Mouse (Mus musculus): ENCODE measurements around the gene Zfp341. TPM values are rescaled to one million over a fixed set of nuclear protein-coding genes. Genes with fewer than 3 reads are reported as not detected.

Zfp341 gene
- total RNA-seq, 2 experiments from 2014 or later, result 6.4 to 11.0 TPM

GRCm38 (mm10) chr2:154657486-154658237, 44.6 kb downstream of the Zfp341 start:
- ATAC-seq (replicated peaks; ENCODE audit: low FRiP score, poor library complexity, severe bottlenecking), result peak; percentile 64

GRCm38 (mm10) chr2:154659070-154659469, 46.0 kb downstream of the Zfp341 start:
- no peak for ATAC-seq (replicated peaks; ENCODE audit: low FRiP score, poor library complexity, severe bottlenecking)

GRCm38 (mm10) chr2:154659531-154660074, 46.5 kb downstream of the Zfp341 start:
- no peak for ATAC-seq (replicated peaks; ENCODE audit: low FRiP score, poor library complexity, severe bottlenecking)

GRCm38 (mm10) chr2:154668680-154669079, 55.6 kb downstream of the Zfp341 start:
- ATAC-seq (replicated peaks; ENCODE audit: low FRiP score, poor library complexity, severe bottlenecking), result no peak

GRCm38 (mm10) chr2:154670106-154670505, 57.0 kb downstream of the Zfp341 start:
- no peak for ATAC-seq (replicated peaks; ENCODE audit: low FRiP score, poor library complexity, severe bottlenecking)

GRCm38 (mm10) chr2:154670741-154671140, 57.6 kb downstream of the Zfp341 start:
- ATAC-seq (replicated peaks; ENCODE audit: low FRiP score, poor library complexity, severe bottlenecking), result no peak

- ATAC-seq (replicated peaks; ENCODE audit: low FRiP score, poor library complexity, severe bottlenecking), result no peak
Measured at GRCm38 (mm10) chr2:154674008-154674407, 60.9 kb downstream of the Zfp341 start.

GRCm38 (mm10) chr2:154676653-154677609, 63.8 kb downstream of the Zfp341 start:
- peak; percentile 70 for ATAC-seq (replicated peaks; ENCODE audit: low FRiP score, poor library complexity, severe bottlenecking)

- no peak for ATAC-seq (replicated peaks; ENCODE audit: low FRiP score, poor library complexity, severe bottlenecking)
Measured at GRCm38 (mm10) chr2:154677651-154678139, 64.6 kb downstream of the Zfp341 start.

- no peak for ATAC-seq (replicated peaks; ENCODE audit: low FRiP score, poor library complexity, severe bottlenecking)
Measured at GRCm38 (mm10) chr2:154678995-154679394, 65.9 kb downstream of the Zfp341 start.

GRCm38 (mm10) chr2:154680337-154680736, 67.2 kb downstream of the Zfp341 start:
- no peak for ATAC-seq (replicated peaks; ENCODE audit: low FRiP score, poor library complexity, severe bottlenecking)

- no peak for ATAC-seq (replicated peaks; ENCODE audit: low FRiP score, poor library complexity, severe bottlenecking)
Measured at GRCm38 (mm10) chr2:154680941-154681340, 67.8 kb downstream of the Zfp341 start.

GRCm38 (mm10) chr2:154682712-154683111, 69.6 kb downstream of the Zfp341 start:
- no peak for ATAC-seq (replicated peaks; ENCODE audit: low FRiP score, poor library complexity, severe bottlenecking)

GRCm38 (mm10) chr2:154684901-154685470, 71.9 kb downstream of the Zfp341 start:
- ATAC-seq (replicated peaks; ENCODE audit: low FRiP score, poor library complexity, severe bottlenecking), result no peak

- ATAC-seq (replicated peaks; ENCODE audit: low FRiP score, poor library complexity, severe bottlenecking), result no peak
Measured at GRCm38 (mm10) chr2:154685772-154686171, 72.7 kb downstream of the Zfp341 start.

- no peak for ATAC-seq (replicated peaks; ENCODE audit: low FRiP score, poor library complexity, severe bottlenecking)
Measured at GRCm38 (mm10) chr2:154686819-154687218, 73.7 kb downstream of the Zfp341 start.

- ATAC-seq (replicated peaks; ENCODE audit: low FRiP score, poor library complexity, severe bottlenecking), result no peak
Measured at GRCm38 (mm10) chr2:154689391-154689790, 76.3 kb downstream of the Zfp341 start.

- ATAC-seq (replicated peaks; ENCODE audit: low FRiP score, poor library complexity, severe bottlenecking), result no peak
Measured at GRCm38 (mm10) chr2:154690959-154691358, 77.9 kb downstream of the Zfp341 start.

- no peak for ATAC-seq (replicated peaks; ENCODE audit: low FRiP score, poor library complexity, severe bottlenecking)
Measured at GRCm38 (mm10) chr2:154693186-154693940, 80.3 kb downstream of the Zfp341 start.
